Mouse (Mus musculus) brain, embryonic 14.5 days (tissue): ENCODE measurements around the gene Fkbp15.

Experiments
- CTCF ChIP-seq: fragments of 200-500 bp; IDR thresholded peaks from 2 replicates; pipeline ENCODE4 v1.5.1; 2012; ENCODE audit warnings: inconsistent platforms, mild to moderate bottlenecking, moderate library complexity, borderline replicate concordance; ENCODE audit not compliant: insufficient read depth, insufficient read length; ENCODE audit errors: extremely low read depth
- POLR2A ChIP-seq: fragments of 200-500 bp; IDR thresholded peaks from 2 replicates; pipeline ENCODE4 v1.6.1; 2012; ENCODE audit warnings: mild to moderate bottlenecking, inconsistent platforms, borderline replicate concordance; ENCODE audit not compliant: poor library complexity, insufficient read depth, insufficient read length, severe bottlenecking; ENCODE audit errors: extremely low read depth

- no peak for TF ChIP-seq CTCF
- TF ChIP-seq POLR2A: no peak
Measured at GRCm38 (mm10) chr4:62289226-62289625, 71.1 kb downstream of the Fkbp15 start.
